Mouse (Mus musculus) testis, adult 2 months (tissue): Measurements from ENCODE around the gene Cxcl9.

Experiments
- CTCF ChIP-seq: fragments of 200-500 bp; IDR thresholded peaks from 2 replicates; pipeline ENCODE4 v1.5.1; 2012; ENCODE audit warnings: low read depth, mild to moderate bottlenecking, inconsistent platforms, low read length, moderate library complexity; ENCODE audit not compliant: control insufficient read depth, insufficient read depth, insufficient replicate concordance
- POLR2A ChIP-seq: fragments of 200-500 bp; IDR thresholded peaks from 2 replicates; pipeline ENCODE4 v1.6.1; 2012; ENCODE audit warnings: low read depth, mild to moderate bottlenecking, inconsistent platforms, low read length, moderate library complexity; ENCODE audit not compliant: control insufficient read depth

DNA sequence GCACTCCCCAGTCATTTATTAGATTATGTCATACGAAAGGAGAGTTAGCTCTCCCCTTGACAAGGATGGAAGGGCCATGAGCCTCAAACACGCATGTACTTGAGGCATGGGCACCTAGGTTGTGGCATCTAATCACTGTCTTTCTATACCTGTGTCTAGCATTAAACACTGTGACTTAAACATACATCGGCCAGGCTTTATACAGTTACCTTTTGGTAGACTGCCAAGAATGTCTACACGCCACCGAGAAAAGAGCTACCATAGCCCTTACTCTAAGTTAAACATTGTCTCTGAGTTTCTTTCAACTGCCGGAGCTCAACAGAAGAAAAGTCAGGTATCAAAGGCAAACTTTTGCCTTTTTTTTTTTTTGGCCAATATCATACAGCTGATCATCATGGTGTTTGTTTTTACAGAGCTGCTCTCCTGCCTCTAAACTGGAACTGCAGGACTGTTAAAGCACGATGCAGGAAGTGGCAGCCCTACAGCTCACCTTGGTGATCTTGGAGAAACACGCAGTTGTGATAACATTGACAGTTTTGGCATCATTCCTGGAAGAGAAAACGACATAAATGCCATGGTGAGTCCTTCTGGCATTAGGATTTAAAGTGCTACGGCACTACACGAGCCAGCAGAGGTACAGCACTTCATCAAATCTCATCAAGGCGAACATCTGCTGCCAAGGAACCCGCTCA, 25.6 kb downstream of the Cxcl9 start:
- no peak for TF ChIP-seq CTCF
- TF ChIP-seq POLR2A: no peak
